Mouse (Mus musculus) heart, embryonic 14.5 days (tissue): ENCODE data around the gene Slc12a1. TPM values are rescaled to one million over a fixed set of nuclear protein-coding genes. Genes with fewer than 3 reads are reported as not detected.

ENCODE experiments used
- ATAC-seq: fragments of 200-750 bp; cut with Nextera tagmentation; 2 replicates; pipeline ENCODE4 v1.8.0; 2017; ENCODE audit warnings: low read depth, moderate TSS enrichment; ENCODE audit not compliant: insufficient number of reproducible peaks, insufficient read depth, low FRiP score
- H3K27ac ChIP-seq, 2 experiments: fragments of 200-500 bp in 1 of 2; fragments of 300-500 bp in 1 of 2; sonication (generic) in 1 of 2; replicated peaks in 1 of 2; 2 replicates each; pipeline ENCODE4 v1.5.1; 2012 to 2014; ENCODE audit warnings: low read depth in 2 of 2, low read length in 2 of 2, control low read depth in 1 of 2, mild to moderate bottlenecking in 1 of 2, mixed read lengths in 1 of 2; ENCODE audit not compliant: control insufficient read depth in 1 of 2, insufficient read depth in 1 of 2
- H3K27me3 ChIP-seq: fragments of 300-500 bp; sonication (generic); 2 replicates; pipeline ENCODE4 v1.6.1; 2014; ENCODE audit warnings: mild to moderate bottlenecking, low read length, control low read depth; ENCODE audit not compliant: control insufficient read depth, insufficient read depth
- H3K36me3 ChIP-seq: fragments of 300-500 bp; sonication (generic); 2 replicates; pipeline ENCODE4 v1.6.1; 2014; ENCODE audit warnings: mild to moderate bottlenecking, control low read depth, low read length, mixed read lengths; ENCODE audit not compliant: control insufficient read depth, insufficient read depth
- H3K4me1 ChIP-seq, 2 experiments: fragments of 200-500 bp in 1 of 2; fragments of 300-500 bp in 1 of 2; sonication (generic) in 1 of 2; 2 replicates each; pipeline ENCODE4 v1.6.1; 2012 to 2014; ENCODE audit warnings: low read length in 2 of 2, control low read depth in 1 of 2, mixed read lengths in 1 of 2; ENCODE audit not compliant: control insufficient read depth in 2 of 2, insufficient read depth in 2 of 2
- H3K4me2 ChIP-seq: fragments of 300-500 bp; sonication (generic); 2 replicates; pipeline ENCODE4 v1.6.1; 2014; ENCODE audit warnings: mild to moderate bottlenecking, low read length
- H3K4me3 ChIP-seq, 2 experiments: fragments of 200-500 bp in 1 of 2; fragments of 300-500 bp in 1 of 2; sonication (generic) in 1 of 2; 2 replicates each; pipeline ENCODE4 v1.5.1; 2012 to 2014; ENCODE audit warnings: low read length in 2 of 2, mild to moderate bottlenecking in 2 of 2, control low read depth in 1 of 2, low read depth in 1 of 2, moderate library complexity in 1 of 2; ENCODE audit not compliant: control insufficient read depth in 1 of 2, insufficient read depth in 1 of 2
- H3K9ac ChIP-seq: fragments of 300-500 bp; sonication (generic); 2 replicates; pipeline ENCODE4 v1.6.1; 2014; ENCODE audit warnings: mild to moderate bottlenecking, low read length
- H3K9me3 ChIP-seq: fragments of 300-500 bp; sonication (generic); 2 replicates; pipeline ENCODE4 v1.6.1; 2016; ENCODE audit warnings: low read length, control low read depth; ENCODE audit not compliant: control insufficient read depth
- WGBS: fragments of 180-500 bp; shearing (Covaris S2); extraction: QIAGEN DNeasy Blood & Tissue Kit; methylation state at CpG from one replicate; pipeline ENCODE4 v1.1.7; 2014; 5-methylcytosine and 5-hydroxymethylcytosine counted together
- polyA plus RNA-seq: library from polyadenylated mRNA; unstranded; fragments of >200 nt; fragmentation: Nextera tagmentation; extraction: Ambion mirVana; gene quantifications from 2 replicates; pipeline ENCODE4 v1.2.1, GENCODE M21; 2014

Gene Slc12a1
- polyA plus RNA-seq, 1 experiment from 2014 or later = not detected

GRCm38 (mm10) chr2:125259230-125260120, 107.2 kb downstream of the Slc12a1 start:
- no peak overlapping the region for H3K4me3 ChIP-seq
- H3K4me2 ChIP-seq = no peak overlapping the region
- WGBS = 80% methylated on average over 14 of the region's 14 CpGs

DNA sequence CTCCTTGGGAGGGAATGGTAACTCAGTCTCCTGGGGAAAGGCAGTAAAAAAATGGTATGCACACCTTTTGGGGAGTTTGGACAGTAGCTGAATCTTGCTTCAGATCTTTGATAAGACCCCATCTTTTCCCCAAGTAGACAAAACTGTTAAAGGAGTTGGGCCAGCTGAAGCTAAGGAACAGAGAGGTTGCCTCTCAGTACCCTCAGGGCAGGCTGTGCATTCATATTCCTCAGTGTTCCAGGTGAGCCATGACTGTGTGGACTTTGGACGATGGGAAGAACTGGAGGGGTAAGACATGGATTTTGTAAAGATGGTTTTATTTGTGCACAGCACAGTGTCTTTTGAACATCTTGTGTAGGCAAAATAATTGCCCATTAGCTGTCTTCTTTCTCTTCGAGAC, 108.0 kb downstream of the Slc12a1 start:
- H3K4me2 ChIP-seq = no peak overlapping the region
- H3K9ac ChIP-seq = no peak overlapping the region
- no peak overlapping the region for H3K4me3 ChIP-seq
- H3K27me3 ChIP-seq = no peaks in the 10 kb centered on the region
- ATAC-seq = no peak
- H3K4me1 ChIP-seq = no peaks in the 10 kb centered on the region
- peaks cover 39% of the 10 kb centered on the region for H3K36me3 ChIP-seq
- WGBS = 72% methylated on average over 2 of the region's 2 CpGs
- H3K27ac ChIP-seq = no peak overlapping the region
- no peaks in the 10 kb centered on the region for H3K9me3 ChIP-seq

More at GRCm38 (mm10) chr2:125259230-125260120, 107.2 kb downstream of the Slc12a1 start:
- ATAC-seq = no peak
- H3K36me3 ChIP-seq = peaks cover 42% of the 10 kb centered on the region
- no peaks in the 10 kb centered on the region for H3K27me3 ChIP-seq
- H3K9me3 ChIP-seq = 0 out of 2 replicates have a peak, but pooled peaks cover 2% of the 10 kb centered on the region
- H3K9ac ChIP-seq = no peak overlapping the region
- no peak overlapping the region for H3K27ac ChIP-seq
- no peaks in the 10 kb centered on the region for H3K4me1 ChIP-seq

GRCm38 (mm10) chr2:125263056-125263455, 110.8 kb downstream of the Slc12a1 start:
- Histone ChIP-seq H3K9ac (no peak overlapping the region), H3K9me3 (no peaks in the 10 kb centered on the region), H3K36me3 (peaks cover 13% of the 10 kb centered on the region), H3K4me3 (no peak overlapping the region), H3K4me2 (no peak overlapping the region), H3K27ac (no peak overlapping the region), H3K27me3 (no peaks in the 10 kb centered on the region), H3K4me1 (no peaks in the 10 kb centered on the region)
- ATAC-seq = no peak
- 20% methylated on average over 5 of the region's 5 CpGs for WGBS

DNA sequence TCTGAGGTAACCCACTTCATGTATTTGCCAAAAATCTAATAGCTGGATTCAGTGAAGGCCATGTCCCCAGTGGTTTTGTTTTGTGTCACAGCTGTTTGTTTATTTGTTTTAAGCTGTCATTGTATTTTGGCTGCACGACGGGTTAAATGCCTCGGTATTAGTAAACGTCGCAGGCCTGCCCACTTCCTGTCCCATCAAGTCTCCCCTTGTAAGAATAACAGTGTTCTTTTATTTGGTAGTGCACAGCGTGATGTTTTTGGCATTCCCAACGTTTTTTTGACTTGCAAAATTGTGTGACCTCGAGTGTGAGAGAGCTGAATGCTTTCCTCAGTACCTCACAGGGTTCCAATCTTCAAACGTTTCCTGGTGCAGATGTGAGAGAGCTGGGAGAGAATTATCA, 111.4 kb downstream of the Slc12a1 start:
- Histone ChIP-seq H3K27ac (no peak overlapping the region), H3K4me2 (no peak overlapping the region), H3K36me3 (peaks cover 8% of the 10 kb centered on the region; the same call in 1 of the 2 replicates), H3K9me3 (no peaks in the 10 kb centered on the region), H3K27me3 (no peaks in the 10 kb centered on the region), H3K4me3 (no peak overlapping the region), H3K4me1 (no peaks in the 10 kb centered on the region), H3K9ac (no peak overlapping the region)
- 16% methylated on average over 9 of the region's 9 CpGs for WGBS
- no peak for ATAC-seq

- H3K4me2 ChIP-seq = no peak overlapping the region
- H3K27me3 ChIP-seq = no peaks in the 10 kb centered on the region
- peaks cover 10% of the 10 kb centered on the region for H3K9me3 ChIP-seq
- no peak overlapping the region for H3K4me3 ChIP-seq
- H3K4me1 ChIP-seq = no peaks in the 10 kb centered on the region
- H3K36me3 ChIP-seq = no peaks in the 10 kb centered on the region
- H3K9ac ChIP-seq = no peak overlapping the region
- ATAC-seq = no peak
- no peak overlapping the region for H3K27ac ChIP-seq
- 63% methylated on average over 1 of the region's 1 CpGs for WGBS
Measured at GRCm38 (mm10) chr2:125268876-125269275, 116.6 kb downstream of the Slc12a1 start.

- no peaks in the 10 kb centered on the region for H3K36me3 ChIP-seq
- 69% methylated on average over 5 of the region's 5 CpGs for WGBS
- H3K4me3 ChIP-seq = no peak overlapping the region
- H3K27ac ChIP-seq = no peak overlapping the region
- no peak for ATAC-seq
- H3K4me2 ChIP-seq = no peak overlapping the region
- H3K9me3 ChIP-seq = peaks cover 7% of the 10 kb centered on the region
- H3K4me1 ChIP-seq = peaks cover 0 to 4% of the 10 kb centered on the region in 2 experiments; a peak in 2 of 4 replicates
- no peaks in the 10 kb centered on the region for H3K27me3 ChIP-seq
- no peak overlapping the region for H3K9ac ChIP-seq
Measured at GRCm38 (mm10) chr2:125275617-125276016, 123.3 kb downstream of the Slc12a1 start.

DNA sequence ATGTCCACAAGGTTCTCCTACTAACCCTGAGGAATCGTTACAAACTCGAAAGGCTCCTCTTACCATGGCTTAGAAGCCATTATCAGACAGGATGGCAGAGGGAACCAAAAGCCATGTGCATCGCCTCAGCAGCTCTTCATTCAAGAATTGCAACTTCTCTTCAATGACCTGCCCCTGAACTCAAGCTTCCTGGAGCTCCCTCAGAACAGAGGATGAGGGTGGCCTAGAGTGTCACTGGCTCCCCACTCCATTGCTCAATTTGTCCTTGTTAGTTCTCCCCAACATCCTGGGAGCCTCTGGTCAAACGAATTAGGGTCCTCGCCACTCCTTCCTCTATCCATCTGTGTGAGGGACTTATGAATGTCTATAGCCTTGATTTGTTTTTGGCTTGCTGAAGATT, 124.4 kb downstream of the Slc12a1 start:
- H3K27ac ChIP-seq = no peak overlapping the region
- H3K4me3 ChIP-seq = no peak overlapping the region
- H3K4me2 ChIP-seq = no peak overlapping the region
- no peaks in the 10 kb centered on the region for H3K36me3 ChIP-seq
- no peak overlapping the region for H3K9ac ChIP-seq
- no peaks in the 10 kb centered on the region for H3K27me3 ChIP-seq
- ATAC-seq = no peak
- H3K4me1 ChIP-seq = peaks cover 0 to 4% of the 10 kb centered on the region in 2 experiments; a peak in 2 of 4 replicates
- H3K9me3 ChIP-seq = peaks cover under 1% of the 10 kb centered on the region
- WGBS = 80% methylated on average over 5 of the region's 5 CpGs
